Mouse (Mus musculus) c-Kit-positive CD71-positive TER-119-positive erythroid progenitor cells, embryonic 14.5 days (primary cell): ENCODE results near the gene Pknox1.
"Not testable (repeated sequence)": the region's sequence is repeated elsewhere in the genome, so short reads cannot be mapped to it uniquely, and the experiment has no call there.

Source experiments
- DNase-seq: peaks from one replicate; pipeline ENCODE4 v3.0.0-alpha.2; 2013; ENCODE audit warnings: low spot score

Pknox1 gene

DNA sequence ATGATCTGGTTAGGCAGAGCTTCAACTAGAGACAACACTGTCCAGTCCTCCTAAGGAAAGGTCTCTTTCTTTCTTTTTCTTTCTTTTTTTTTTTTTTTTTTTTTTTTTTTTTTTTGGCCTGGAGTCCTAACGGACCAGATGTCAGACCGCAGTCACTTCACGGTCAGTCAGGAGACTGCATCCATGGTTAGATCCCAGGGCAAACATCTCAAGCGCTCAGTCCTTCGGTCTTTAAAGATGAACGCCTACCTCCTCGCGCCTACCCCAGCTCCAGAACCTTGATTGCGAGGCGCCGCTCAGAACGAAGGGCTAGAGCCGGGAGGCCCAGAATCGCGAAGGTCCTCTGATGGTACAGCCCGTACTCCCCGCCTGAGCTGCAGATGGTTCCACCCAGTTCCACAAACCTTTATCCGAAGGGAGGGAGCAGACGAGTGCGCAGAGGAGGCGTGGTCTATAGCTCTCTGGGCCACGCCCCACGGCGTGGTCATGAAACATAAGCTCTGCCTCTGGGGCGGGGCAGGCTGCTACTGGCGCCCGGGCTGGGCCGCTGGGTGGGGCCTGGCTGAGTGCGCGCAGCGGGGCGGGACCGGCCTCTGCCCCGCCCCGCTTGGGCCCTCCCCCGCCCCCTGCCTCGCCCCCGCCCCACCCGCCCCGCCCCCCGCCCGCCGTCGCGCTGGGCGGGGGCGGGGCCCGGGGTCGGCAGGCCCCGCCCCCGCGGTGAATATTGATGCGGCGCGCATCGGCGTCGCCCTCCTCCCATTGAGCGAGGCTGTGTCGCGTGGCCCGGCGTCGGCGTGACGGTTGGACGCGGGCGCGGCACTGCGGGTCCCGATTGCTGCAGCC, at the start of gene Pknox1:
Gene Pknox1, plus strand, starts transcription at position 720 of the 843 bp plus-strand sequence.
- peak; percentile 100 for DNase-seq

DNA sequence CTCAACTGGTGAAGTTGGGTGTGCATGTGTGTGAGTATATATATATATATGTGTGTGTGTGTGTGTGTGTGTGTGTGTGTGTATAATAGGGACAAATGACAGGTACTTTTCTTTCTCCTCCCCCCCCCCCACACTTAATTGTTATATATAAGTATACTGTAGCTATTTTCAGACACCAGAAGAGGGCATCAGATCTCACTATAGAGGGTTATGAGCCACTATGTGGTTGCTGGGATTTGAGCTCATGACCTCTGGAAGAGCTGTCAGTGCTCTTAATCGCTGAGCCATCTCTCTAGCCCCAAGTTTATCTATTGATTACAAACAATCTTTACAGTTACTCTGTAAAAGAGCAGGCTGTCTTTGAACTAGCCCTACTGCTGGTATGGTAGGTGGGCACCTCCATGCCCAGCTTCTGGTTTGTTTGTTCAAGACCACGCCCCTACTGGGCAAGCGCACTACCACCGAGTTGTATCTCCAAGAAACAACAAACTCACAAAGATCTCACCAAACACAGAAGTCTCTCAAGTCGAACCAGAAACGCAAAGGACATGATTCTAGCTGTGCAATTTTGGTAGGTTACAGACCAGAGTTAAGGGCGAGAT, 45.1 kb upstream of the Pknox1 start:
- no peak for DNase-seq

DNA sequence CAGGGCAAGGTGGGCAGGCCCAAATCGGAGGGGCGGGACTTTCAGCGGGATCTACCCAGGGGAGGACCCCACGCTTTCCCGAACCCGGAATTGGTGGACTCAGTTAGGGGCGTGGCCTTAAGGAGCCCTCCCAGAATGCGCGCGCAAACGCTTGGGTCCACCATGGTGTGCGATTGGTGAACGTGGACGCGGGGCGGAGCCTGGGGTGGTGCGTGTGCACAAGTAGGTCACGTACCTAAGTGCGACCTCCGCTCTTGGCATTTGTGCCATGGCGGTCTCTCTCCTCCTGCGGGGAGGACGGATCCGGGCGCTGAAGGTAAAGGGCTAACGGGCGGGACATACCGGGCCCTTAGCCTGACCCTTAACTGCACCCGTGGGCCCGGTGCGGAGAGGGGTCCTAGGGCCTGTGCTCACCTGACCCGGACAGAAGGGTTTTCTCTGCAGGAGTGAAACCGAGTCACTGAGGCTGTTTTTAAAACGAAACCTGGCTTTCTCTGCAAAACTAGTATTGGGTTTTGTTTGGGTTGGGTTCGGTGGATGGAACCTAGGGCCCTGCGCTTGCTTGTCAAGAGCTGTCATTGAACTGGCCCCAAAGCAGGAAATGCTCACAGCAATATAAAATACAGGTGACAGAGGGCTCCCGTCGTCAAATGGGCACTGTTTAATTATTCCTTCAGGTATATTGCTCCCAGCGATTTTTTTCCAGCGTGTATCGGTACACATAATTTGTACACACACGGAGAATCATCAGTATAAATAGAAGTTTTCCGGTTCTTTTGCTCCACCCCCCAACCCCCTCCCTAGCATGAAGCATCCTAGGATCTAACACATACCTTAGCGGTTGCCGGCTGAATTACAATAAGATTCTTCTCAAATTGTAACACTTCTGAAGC, 44.3 kb upstream of the Pknox1 start, which contains the start of the genes Wdr4 and Ndufv3:
Gene Wdr4, minus strand, starts transcription at position 35 of the 893 bp plus-strand sequence.
Gene Ndufv3, plus strand, starts transcription at position 170 of the 893 bp plus-strand sequence.
- DNase-seq, result peak; percentile 100

DNA sequence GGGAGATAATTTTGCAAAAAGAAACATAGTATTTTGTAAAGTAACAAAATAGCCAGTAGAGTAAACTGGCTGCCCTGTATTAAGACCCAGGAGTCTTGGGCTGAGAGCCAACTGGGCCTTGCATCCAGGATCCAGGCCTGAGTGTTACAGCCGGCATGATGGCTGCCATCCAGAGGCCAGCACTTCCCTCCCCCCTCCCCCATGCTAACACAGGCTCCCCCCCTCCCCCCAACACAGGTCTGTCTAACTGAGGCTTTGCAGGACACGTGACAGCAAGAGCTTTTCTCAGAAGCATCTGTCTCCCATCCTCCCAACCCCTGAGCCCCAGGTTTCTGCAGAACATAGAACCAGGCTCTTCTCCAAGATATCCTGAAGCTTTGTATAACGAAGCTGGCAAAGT, 43.6 kb upstream of the Pknox1 start:
- no peak for DNase-seq

DNA sequence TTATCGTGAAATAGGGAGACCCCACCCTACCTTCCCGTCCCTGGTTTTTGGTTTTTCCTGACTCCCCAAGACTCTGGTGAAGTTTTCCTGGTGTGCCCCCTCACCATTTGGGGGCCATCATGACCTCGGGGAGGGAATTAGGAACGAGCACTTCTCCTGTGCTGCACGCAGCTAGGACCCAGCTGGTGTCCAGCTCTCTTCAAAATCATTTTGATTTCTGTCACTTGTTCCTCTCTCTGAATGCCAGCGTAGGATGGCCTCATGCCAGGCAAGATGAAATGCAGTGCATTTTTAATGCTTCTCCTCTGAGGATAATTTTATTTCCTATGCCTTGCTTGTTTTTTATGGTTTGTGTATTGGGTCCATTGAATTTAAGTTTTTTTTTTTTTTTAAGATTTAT, 42.6 kb upstream of the Pknox1 start:
- DNase-seq, result no peak

DNA sequence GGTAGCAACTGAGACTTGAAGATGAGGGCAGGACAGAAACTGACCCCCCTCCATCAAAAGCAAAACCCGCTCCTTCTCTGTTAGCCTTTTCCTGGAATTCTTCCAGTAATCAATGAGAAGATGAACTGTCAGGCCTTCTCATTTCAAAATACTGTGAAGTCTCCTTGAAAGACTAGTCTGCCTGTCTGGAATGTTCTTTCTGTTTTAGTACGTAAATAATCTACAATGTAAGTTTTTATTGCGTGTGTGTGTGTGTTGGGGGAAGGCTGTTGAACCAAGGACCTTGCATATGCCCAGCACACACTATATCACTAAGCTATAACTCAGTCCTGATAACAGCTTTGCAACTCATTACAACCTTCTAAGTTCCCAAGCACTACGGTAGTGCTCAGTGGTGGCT, 39.4 kb upstream of the Pknox1 start:
- DNase-seq, result no peak

DNA sequence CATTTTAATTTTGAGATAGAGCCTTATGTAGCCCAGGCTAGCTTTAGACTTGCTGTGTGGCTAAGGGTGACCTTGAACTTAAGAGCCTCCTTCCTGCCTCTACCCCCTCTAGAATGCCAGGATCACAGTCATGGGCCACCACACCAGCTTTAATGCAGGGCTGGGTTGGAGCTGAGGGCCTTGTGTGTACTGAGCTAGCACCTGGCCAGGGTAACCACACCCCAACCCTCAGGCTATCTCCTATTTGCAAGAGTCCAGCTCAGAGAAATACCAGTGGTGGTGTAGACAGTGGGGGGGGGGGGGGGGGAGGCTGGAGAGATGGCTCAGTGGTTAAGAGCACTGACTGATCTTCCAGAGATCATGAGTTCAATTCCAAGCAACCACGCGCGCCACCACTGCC, 38.7 kb upstream of the Pknox1 start:
- no peak for DNase-seq

DNA sequence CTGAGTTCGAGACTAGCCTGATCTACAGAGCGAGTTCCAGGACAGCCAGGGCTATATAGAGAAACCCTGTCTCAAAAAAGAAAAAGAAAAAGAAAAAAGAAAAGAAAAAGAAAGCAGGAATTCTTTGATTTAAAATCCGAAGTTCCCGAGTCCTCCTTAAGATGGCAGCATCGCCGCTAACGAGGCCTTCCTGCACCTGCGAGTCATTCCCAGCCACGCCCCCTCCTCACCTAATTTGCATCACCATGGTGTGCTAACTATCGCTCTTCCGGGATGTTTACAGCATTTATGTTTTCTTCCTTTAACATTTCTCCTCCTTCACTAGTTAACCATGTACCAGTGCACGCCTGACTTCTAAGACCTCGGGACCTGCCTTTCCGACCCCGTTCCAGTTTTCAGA, 35.2 kb upstream of the Pknox1 start:
- DNase-seq, result no peak

DNA sequence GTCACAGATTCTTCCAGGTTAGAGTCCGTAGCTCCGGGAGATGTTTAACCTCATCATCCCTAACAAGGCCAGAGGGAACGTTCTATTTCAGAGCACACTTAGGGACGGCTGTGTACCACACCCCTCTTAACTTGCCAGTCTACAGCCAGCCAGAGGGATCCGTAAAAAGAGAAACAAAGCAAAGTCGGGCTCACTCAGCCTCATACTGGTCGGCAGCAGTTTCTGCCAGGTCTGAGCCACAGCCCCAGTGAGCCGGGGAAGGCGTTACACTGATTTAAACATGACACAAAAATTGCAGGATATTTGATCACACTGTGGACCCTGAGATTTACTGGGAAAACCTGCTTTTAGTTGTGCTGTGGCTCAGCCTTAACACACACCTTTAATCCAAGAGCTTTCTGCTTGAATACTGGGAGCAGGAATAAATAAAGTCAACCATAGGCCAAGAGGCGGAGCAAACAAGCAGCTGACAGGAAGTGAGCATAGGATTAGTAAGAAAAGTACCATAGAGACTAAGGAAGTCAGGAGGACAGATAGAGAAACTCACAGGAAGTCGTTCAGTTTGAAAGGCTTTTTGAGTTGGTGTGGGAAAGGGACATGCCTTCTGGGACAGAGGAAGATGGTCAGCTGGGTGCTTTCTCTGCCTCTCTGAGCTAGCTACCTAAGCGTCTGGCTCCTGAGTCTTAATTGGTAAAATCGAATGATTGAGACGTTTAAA, 32.9 kb upstream of the Pknox1 start:
- DNase-seq, result no peak

DNA sequence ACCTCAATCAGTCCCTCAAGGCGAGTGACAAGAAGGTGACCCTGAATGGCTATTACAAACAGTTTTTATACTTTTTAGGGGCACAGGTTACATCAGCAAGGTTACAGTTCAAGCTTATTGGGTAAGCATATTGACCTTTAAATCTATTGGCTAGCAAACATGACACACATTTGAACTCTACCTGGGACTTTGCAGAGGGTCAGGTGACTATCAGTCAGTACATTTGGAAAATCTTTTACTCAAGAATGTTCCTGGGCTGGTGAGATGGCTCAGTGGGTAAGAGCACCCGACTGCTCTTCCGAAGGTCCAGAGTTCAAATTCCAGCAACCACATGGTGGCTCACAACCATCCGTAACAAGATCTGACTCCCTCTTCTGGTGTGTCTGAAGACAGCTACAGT, 32.2 kb upstream of the Pknox1 start:
- DNase-seq, result not testable (repeated sequence)

DNA sequence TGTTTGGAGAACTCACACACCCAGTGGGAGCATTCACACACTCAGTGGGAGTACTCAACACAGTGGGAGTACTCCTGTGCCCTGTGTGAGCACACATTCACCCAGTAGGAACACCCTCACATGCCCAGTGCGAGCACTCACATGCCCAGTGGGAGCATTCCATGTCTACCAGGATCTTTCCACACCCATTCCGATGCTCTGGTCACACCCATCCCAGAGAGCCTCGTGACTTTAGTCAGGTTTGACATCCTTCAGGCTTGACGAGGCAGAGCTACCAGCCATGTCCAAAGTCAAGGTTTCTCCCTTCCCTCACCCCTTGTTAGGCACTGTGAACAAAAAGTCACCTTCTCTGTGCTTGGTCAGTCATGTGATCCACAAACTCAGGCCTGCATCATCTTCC, 29.2 kb upstream of the Pknox1 start:
- DNase-seq, result no peak

DNA sequence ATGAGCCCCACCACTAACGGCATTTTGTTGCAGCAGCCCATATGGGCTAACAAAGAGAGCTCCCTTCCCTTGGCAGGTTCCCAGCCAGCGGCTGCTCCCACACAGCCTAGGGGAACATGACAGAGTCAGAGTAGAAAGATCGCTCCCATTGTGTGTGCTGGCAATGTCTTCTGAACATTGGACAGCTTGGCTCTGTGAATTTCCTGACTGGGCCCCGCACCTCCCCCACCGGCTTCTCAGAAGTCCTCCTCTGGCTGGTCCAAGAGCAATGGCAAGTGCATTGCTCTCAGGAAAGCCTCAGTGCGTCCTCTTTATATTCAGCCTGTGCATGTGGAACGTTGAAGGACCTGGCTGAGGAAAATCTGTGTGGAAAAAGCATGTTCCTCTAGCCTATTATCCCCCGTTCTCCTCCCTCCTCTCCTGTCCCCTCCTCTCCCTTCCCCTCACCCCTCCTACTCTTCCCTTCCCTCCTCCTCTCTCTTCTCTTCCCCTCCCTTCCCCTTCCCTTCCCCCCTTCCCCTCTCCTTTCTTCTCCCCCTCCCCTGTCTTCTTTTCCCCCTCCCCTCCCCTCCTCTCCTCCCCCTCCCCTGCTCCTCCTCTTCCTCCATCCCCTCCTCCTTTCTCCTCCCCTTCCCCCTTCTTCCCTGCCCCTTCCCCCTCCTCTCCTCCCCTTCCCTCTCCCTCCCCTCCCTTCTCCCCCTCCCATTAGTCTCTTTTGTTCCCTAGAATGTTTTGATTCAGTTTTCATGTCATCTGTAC, 28.5 kb upstream of the Pknox1 start:
- DNase-seq, result no peak

DNA sequence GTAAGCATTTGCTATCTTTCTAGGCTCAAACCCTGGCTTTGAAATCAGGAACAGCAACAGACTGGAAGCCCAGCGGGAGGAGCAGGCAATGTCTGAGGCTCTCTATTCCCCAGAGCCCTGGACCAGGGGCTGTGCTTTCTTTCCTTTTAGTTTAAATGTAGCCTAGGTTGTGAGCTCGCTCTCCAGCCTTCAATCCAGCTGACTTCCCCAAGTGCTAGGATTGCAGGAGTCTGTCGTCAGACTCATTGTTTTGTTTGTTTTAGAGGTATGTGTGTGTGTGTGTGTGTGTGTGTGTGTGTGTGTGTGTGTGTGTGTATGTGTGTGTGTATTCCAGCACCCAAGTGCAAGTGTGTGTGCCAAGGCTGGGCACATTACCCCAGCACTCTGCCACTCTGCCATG, 24.4 kb upstream of the Pknox1 start:
- no peak for DNase-seq

DNA sequence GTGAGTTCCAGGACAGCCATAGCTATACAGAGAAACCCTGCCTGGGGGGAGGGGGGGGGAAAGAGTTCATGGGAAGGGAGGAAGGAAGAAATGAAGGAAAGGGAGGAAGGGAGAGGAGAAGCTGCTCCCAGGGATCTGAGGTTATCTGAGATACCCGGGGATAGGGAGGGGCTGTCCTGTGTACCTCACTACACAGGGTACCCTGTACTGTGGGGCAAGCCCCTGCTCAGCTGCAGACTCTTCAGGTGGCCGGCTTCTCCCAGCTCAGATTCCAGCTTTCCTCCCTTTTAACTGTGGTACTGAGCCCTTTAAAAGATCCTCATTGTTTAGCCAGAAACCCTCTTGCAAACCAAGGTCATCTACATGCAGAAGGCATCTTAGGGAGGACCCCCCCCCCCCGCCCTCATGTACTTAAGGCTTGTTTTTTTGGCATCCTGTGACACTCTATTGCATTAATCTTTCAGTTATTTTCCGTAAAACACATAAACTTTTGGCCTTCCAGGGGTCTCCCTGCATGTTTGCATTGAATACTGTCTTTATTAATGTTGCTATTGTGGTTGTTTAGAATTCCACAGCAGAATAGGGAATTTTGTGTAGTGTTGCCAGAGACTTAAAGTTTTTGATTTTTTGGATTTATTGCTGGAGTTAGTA, 23.6 kb upstream of the Pknox1 start:
- DNase-seq, result no peak

DNA sequence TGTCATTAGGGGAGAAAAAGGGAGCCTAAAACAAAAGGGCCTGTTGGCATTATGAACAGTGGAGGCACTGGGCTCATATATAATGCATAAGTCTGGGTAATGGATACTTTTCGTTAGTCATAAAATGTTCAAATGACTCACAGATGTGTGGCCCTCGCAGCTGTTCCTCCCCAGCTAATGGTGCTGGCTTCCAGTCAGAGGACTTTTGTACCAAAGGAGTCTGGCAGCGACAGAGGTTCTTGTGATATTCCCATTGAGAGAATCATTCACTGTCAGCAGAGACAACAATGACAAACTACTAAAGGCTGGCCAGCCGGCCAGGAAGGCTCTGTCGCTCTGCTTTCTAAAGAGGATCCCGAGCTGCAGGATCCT, 23.1 kb upstream of the Pknox1 start:
- no peak for DNase-seq

DNA sequence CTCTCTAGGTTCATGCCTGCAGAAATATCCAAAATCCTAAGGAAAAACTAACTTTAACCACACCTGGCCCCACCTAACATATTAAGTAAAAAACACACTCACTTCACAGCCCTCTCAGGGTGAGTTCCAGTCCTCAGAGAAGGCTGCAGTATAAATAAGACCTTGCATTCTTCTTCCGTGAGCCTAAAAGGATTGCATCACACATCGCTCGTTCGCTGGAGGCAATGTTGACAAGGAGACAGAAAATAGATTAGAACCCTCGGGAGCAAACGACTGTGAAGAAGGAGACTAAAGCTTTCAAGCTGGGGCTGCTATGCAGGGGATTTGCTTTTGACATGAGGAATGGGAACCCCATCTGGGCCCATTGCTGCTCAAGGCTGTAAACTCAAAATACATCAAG, 21.0 kb upstream of the Pknox1 start:
- no peak for DNase-seq

DNA sequence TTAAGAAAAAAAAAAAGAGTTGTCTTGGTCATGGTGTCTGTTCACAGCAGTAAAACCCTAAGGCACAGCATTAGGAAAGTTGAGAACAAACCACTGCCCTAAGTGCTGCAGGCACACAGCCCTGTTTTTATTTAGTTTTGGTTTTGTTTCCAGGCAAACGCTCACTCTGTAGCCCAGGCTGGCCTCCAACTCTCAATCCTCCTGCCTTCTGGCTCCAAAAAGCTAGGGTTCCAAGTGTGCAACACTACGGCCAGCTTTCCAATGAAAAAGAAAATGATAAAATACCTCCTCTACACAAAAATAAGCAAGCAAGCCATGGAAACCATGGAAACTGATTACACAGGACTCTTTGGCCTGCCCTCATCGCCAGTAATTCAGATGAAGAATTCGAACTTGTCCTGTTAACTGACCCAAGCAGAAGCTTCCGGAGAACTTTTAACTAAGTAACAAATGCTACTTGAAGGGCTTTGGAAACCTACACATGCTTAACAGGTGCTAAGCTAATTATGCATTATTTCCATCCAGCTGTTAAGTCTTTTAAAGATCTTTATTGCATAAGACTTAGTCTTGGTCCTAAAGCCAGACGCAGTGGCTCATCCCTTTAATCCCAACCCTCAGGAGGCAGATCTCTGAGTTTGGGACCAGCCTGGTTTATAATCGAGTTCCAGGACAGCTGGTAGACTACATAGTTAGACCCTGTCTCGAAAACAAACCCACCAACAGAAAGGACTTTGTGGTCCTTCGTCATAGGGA, 17.9 kb upstream of the Pknox1 start:
- DNase-seq, result no peak

DNA sequence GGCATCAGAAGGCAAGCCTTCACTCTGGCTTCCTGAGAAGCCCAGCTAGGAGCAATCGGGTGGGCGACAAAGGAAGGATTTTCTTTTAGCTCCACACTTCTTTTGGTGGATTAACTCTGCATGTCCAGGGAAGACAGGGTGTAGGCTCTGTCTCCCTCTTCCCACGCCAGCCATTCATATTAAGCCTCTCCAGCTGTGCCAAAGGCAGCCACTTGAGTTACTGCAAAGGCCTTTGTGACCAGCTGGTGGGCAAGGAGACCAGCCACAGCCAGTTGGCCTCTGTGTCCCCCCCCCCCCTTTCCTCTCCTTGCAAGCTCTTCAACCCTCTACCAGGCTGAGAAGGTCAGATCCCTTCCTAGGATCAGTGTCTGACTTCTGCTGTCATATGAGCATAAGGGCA, 16.6 kb upstream of the Pknox1 start:
- no peak for DNase-seq

DNA sequence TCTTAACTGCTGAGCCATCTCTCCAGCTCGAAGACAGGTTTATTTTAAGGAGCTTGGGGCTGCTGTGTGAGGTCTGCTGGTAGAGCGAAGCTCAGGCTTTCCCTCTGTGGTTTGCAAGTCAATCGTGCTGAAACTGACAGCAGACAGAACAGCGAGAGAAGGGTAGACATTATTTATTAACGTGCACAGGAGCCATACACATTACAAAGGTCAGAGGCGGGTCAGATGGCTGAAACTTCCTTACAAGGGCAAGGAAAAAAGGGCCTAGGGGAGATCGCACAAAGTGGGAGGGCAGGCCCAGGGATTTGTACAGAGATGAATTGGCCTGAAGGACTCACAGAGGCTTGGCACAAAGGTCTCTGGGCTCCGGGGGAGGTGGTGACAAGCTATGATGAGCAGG, 15.1 kb upstream of the Pknox1 start:
- no peak for DNase-seq

DNA sequence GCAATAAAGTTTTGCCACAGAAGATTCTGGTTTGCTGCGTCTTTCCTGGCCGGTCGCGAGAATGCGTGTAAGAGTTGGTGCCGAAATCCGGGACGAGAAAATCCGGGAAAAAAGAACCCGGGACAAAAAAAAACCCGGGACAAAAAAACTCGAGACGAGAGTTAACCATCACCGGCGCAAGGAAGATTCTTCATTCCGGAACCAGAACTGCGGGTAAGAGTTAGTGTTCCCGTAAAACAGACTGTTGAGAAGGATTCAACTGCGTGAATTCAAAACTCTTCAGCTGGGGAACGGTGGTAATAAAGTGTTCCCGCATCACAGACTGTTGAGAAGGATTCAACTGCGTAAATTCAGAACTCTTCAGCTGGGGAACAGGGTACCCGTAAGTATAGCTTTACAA, 11.9 kb upstream of the Pknox1 start:
- not testable (repeated sequence) for DNase-seq
